Comparison of ENCODE assay signal across 24 mouse cellular contexts in genomic region chr5:125612460-125612859, GRCm38 (mm10).
DNase-seq lines count a peak whose midpoint lies in the region; ATAC-seq and TF ChIP-seq lines count a peak whose summit lies in the region.
"Had no signal": no experiment of that assay in that cellular context is flagged by ENCODE, and none has a peak within 500 bp of the region (broad histone marks: within the 10 kb centered on the region; RNA-seq: fewer than 3 reads in every experiment).

No protein-coding gene starts in this region.

- no peaks in the 10 kb centered on the region for H3K27me3 ChIP-seq in forebrain, embryonic 15.5 days
- H3K27me3 ChIP-seq in forebrain, embryonic 12.5 days, result no peaks in the 10 kb centered on the region
- no peaks in the 10 kb centered on the region for H3K27me3 ChIP-seq in midbrain, postnatal 0 days (ENCODE audit: insufficient read depth, low read length)
- H3K27me3 ChIP-seq in midbrain, embryonic 10.5 days (ENCODE audit: low read depth, poor library complexity, severe bottlenecking), result no peaks in the 10 kb centered on the region
- H3K27me3 ChIP-seq: embryonic facial prominence, embryonic 15.5 days; heart, embryonic 13.5 days had no signal

- no peaks in the 10 kb centered on the region for H3K9me3 ChIP-seq in forebrain, embryonic 15.5 days
- peaks cover 8% of the 10 kb centered on the region; the same call in 1 of the 2 replicates for H3K9me3 ChIP-seq in forebrain, embryonic 12.5 days
- H3K9me3 ChIP-seq in midbrain, postnatal 0 days (ENCODE audit: low read length), result no peaks in the 10 kb centered on the region
- H3K9me3 ChIP-seq in midbrain, embryonic 10.5 days (replicated peaks), result peaks cover 24% of the 10 kb centered on the region
- H3K9me3 ChIP-seq: embryonic facial prominence, embryonic 15.5 days had no signal

- H3K9ac ChIP-seq in forebrain, embryonic 15.5 days (replicated peaks), result no peak overlapping the region
- no peak overlapping the region for H3K9ac ChIP-seq in forebrain, embryonic 12.5 days
- no peak overlapping the region for H3K9ac ChIP-seq in midbrain, postnatal 0 days (replicated peaks; ENCODE audit: low read length, poor library complexity, severe bottlenecking)
- H3K9ac ChIP-seq: embryonic facial prominence, embryonic 15.5 days; heart, embryonic 13.5 days had no signal

- TF ChIP-seq CTCF in midbrain, postnatal 0 days (IDR thresholded peaks at IDR 0.05), result no peak

- ATAC-seq in forebrain, embryonic 15.5 days (replicated peaks), result peak; percentile 75; the same call in 1 of the 2 replicates
- no peak for ATAC-seq in forebrain, embryonic 12.5 days (ENCODE audit: low FRiP score)
- ATAC-seq in midbrain, postnatal 0 days (ENCODE audit: low FRiP score), result no peak
- ATAC-seq: CD4-positive, CD25-positive, alpha-beta regulatory T cell, adult 4 months; hindbrain, embryonic 16.5 days had no signal

- no peak overlapping the region; the same call in 1 of the 2 replicates for H3K27ac ChIP-seq in forebrain, embryonic 15.5 days (replicated peaks)
- H3K27ac ChIP-seq in forebrain, embryonic 12.5 days, result no peak overlapping the region
- H3K27ac ChIP-seq in midbrain, postnatal 0 days (ENCODE audit: low read depth, low read length), result no peak overlapping the region
- H3K27ac ChIP-seq in midbrain, embryonic 10.5 days (replicated peaks), result no peak overlapping the region
- H3K27ac ChIP-seq: embryonic facial prominence, embryonic 15.5 days; gastrocnemius, adult 2 months; heart, embryonic 13.5 days had no signal

- H3K4me1 ChIP-seq in forebrain, embryonic 15.5 days, result peaks cover 4% of the 10 kb centered on the region; the same call in 1 of the 2 replicates
- H3K4me1 ChIP-seq in forebrain, embryonic 12.5 days, result no peaks in the 10 kb centered on the region
- no peaks in the 10 kb centered on the region for H3K4me1 ChIP-seq in midbrain, postnatal 0 days (ENCODE audit: insufficient read depth, low read length)
- peaks cover 3% of the 10 kb centered on the region; the same call in 1 of the 2 replicates for H3K4me1 ChIP-seq in midbrain, embryonic 10.5 days
- H3K4me1 ChIP-seq: embryonic facial prominence, embryonic 15.5 days; heart, embryonic 13.5 days had no signal

- DNase-seq in cerebellum, postnatal 10 days, result peak; percentile 28 to 62
- DNase-seq in cerebellum, adult 9-11 months, result no peak
- peak; percentile 50 for DNase-seq in midbrain, postnatal 0 days (ENCODE audit: low spot score)
- no peak for DNase-seq in midbrain, embryonic 10.5 days (ENCODE audit: low spot score)
- DNase-seq in kidney, adult 8-10 months, result no peak
- DNase-seq: adrenal gland, adult 8-10 months; adrenal gland, postnatal 36 days; B cell, adult 2 months; cerebellum, adult 11 months; cerebellum, adult 9-10 months; embryo, embryonic 11 days; gastrocnemius, adult 2 months; gastrocnemius, postnatal 36 days; heart, adult 11 months; heart, postnatal 36 days; kidney, adult 11 months had no signal

- no peak overlapping the region for H3K4me2 ChIP-seq in forebrain, embryonic 15.5 days (replicated peaks)
- H3K4me2 ChIP-seq in forebrain, embryonic 12.5 days, result no peak overlapping the region
- no peak overlapping the region for H3K4me2 ChIP-seq in midbrain, postnatal 0 days (ENCODE audit: low read depth, low read length, poor library complexity, severe bottlenecking)
- H3K4me2 ChIP-seq: embryonic facial prominence, embryonic 15.5 days; heart, embryonic 13.5 days had no signal

- WGBS in forebrain, embryonic 15.5 days, result 46% methylated on average over 7 of the region's 7 CpGs
- WGBS in forebrain, embryonic 12.5 days, result 91% methylated on average over 7 of the region's 7 CpGs
- WGBS in midbrain, postnatal 0 days, result 78% methylated on average over 7 of the region's 7 CpGs
- WGBS in midbrain, embryonic 10.5 days, result 95% methylated on average over 7 of the region's 7 CpGs

- no peak overlapping the region for H3K4me3 ChIP-seq in forebrain, embryonic 15.5 days
- no peak overlapping the region for H3K4me3 ChIP-seq in forebrain, embryonic 12.5 days (replicated peaks)
- H3K4me3 ChIP-seq in midbrain, postnatal 0 days (ENCODE audit: low read depth, low read length), result no peak overlapping the region
- H3K4me3 ChIP-seq in midbrain, embryonic 10.5 days, result no peak overlapping the region
- H3K4me3 ChIP-seq: embryonic facial prominence, embryonic 15.5 days; erythroblast, embryonic 14.5 days; gastrocnemius, adult 2 months; heart, embryonic 13.5 days had no signal

- peaks cover 3% of the 10 kb centered on the region; the same call in 1 of the 2 replicates for H3K36me3 ChIP-seq in forebrain, embryonic 15.5 days
- no peaks in the 10 kb centered on the region for H3K36me3 ChIP-seq in forebrain, embryonic 12.5 days (replicated peaks)
- no peaks in the 10 kb centered on the region for H3K36me3 ChIP-seq in midbrain, postnatal 0 days (ENCODE audit: insufficient read depth, low read length)
- no peaks in the 10 kb centered on the region for H3K36me3 ChIP-seq in midbrain, embryonic 10.5 days
- H3K36me3 ChIP-seq: embryonic facial prominence, embryonic 15.5 days; G1E; heart, embryonic 13.5 days had no signal

Comparison
In these comparisons a context has a peak if more than half of its experiments do, and no peak if none do; other contexts are left out.
1. DNase-seq: peak in cerebellum, postnatal 10 days (2 of 2) and midbrain, postnatal 0 days (single experiment); none in cerebellum, adult 9-11 months (single experiment), midbrain, embryonic 10.5 days (single experiment) and kidney, adult 8-10 months (0 of 2).